Mouse (Mus musculus) olfactory bulb, adult 2 months (tissue): Measurements from ENCODE around the gene Med13l. TPM values are rescaled to one million over a fixed set of nuclear protein-coding genes. Genes with fewer than 3 reads are reported as not detected.
A peak's percentile ranks its signal among the peaks of the same experiment; 100 is the strongest.

Source experiments
- H3K27ac ChIP-seq: fragments of 200-500 bp; 2 replicates; pipeline ENCODE4 v1.5.1; 2012; ENCODE audit warnings: low read depth, low read length; ENCODE audit not compliant: insufficient read depth
- H3K4me1 ChIP-seq: fragments of 200-500 bp; 2 replicates; pipeline ENCODE4 v1.6.1; 2012; ENCODE audit warnings: low read length; ENCODE audit not compliant: control insufficient read depth, insufficient read depth
- H3K4me3 ChIP-seq: fragments of 200-500 bp; 2 replicates; pipeline ENCODE4 v1.5.1; 2012; ENCODE audit warnings: mild to moderate bottlenecking, low read depth, low read length, moderate library complexity; ENCODE audit not compliant: insufficient read depth
- CTCF ChIP-seq: fragments of 200-500 bp; IDR thresholded peaks from 2 replicates; pipeline ENCODE4 v1.5.1; 2012; ENCODE audit warnings: low read depth, mild to moderate bottlenecking, low read length, moderate library complexity; ENCODE audit not compliant: insufficient read depth
- POLR2A ChIP-seq: fragments of 200-500 bp; IDR thresholded peaks from 2 replicates; pipeline ENCODE4 v1.6.1; 2012; ENCODE audit warnings: mild to moderate bottlenecking, low read depth, low read length, moderate library complexity; ENCODE audit not compliant: insufficient read depth
- WGBS: fragments of 180-500 bp; shearing (Covaris S2); methylation state at CpG from one replicate; pipeline ENCODE4 v1.1.7; 2018; 5-methylcytosine and 5-hydroxymethylcytosine counted together
- polyA plus RNA-seq: library from polyadenylated mRNA; stranded (reverse); fragments of >200 nt; gene quantifications from 2 replicates; pipeline ENCODE4 v1.2.4, GENCODE M21; 2012; ENCODE audit warnings: low replicate concordance; ENCODE audit not compliant: missing spikeins, insufficient read depth, insufficient read length

The Med13l gene
- polyA plus RNA-seq, 1 experiment: not detected

DNA sequence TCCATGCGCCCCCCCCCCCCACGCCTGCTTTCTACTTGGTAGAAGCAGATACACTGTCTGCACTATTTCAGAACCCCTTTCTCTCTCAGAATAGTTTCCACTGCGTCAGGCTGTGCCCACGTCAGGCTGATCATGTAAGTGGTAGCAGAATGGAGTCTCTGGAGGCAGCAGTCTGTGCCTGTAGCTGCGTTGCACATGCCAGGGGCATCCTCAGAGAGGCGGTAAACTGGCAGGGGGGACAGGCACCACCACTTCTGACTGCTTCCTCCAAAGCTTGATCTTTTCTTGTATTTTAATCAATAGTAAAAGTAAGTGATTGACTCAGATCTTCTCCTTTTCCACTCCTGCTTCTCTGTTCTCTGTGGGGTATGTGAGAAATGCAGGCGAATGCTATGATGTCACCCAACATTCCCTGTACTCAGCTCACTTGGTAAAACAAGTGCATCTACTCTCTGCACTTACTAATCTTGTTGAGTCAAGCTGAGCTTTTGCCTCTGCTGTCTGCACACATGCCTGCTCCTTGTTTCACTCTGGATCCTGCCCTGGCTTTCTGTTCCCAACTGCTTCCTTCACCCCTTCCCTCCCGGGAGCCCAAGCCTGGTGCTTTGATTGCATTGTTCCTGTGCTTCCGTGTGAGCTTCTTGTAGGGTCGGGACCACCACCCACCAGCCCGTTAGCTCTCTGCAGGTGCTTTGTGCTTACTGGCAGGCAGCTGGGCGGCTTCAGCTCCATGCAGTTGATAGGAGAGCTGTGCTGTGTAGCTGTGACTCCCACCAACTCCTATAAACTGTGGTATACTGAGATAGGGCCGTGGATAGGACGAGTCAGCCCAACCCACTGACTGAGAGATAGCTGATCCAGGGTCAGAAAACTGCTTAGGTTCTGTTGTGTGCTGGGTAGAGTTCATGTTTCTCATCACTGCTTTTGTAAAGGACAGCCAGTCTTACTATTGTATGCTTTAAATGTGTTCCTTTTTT, 156.1 kb downstream of the Med13l start:
- H3K4me3 ChIP-seq: no peak overlapping the region
- peaks cover 25% of the 10 kb centered on the region for H3K4me1 ChIP-seq
- 28% methylated on average over 14 of the region's 14 CpGs for WGBS
- TF ChIP-seq CTCF (no peak), POLR2A (no peak)
- peak overlapping the region; percentile 38 for H3K27ac ChIP-seq

DNA sequence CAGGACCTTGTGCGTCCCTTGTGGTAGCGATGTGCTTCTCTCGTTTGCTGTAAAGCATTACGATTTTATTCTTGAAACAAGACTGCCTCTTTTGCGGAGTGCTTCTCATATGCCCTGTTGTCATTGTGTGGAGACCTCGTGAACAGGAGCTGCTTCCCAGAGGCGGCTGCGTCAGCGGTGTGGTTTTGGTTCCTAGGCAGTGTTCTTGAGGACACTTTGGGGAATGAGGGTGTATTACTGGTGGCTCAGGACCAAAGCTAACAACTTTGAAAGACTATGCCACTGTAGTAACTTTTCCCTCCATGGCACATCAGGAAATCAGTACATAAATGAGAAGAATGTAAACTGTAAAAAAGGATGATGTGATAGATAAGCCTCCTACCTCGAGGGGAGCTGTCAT, 157.0 kb downstream of the Med13l start:
- TF ChIP-seq POLR2A: no peak
- TF ChIP-seq CTCF: no peak
- WGBS: 39% methylated on average over 10 of the region's 10 CpGs
- H3K4me1 ChIP-seq: peaks cover 25% of the 10 kb centered on the region
- H3K4me3 ChIP-seq: no peak overlapping the region
- H3K27ac ChIP-seq: no peak overlapping the region

DNA sequence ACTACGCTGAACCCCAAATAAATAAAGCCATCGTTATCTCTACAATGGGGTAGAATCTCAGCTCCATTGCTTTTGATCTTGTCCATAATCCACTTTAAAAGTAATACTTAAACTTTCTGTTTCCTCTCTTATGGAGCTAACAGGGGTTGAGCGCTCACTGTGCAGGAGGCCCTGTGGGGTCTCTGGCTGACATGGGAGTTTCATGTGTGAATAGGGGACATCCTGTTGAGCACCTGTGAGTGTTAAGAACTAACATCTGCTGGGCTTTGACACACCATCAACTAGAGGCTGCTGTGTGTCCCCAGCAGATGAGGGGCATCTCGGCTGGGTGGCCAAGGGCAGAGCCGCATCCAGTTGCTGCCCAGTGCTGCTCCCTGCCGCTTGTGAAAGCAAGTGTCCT, 157.6 kb downstream of the Med13l start:
- no peak overlapping the region for H3K4me3 ChIP-seq
- TF ChIP-seq POLR2A: no peak
- no peak for TF ChIP-seq CTCF
- WGBS: 87% methylated on average over 6 of the region's 6 CpGs
- H3K4me1 ChIP-seq: peaks cover 25% of the 10 kb centered on the region
- H3K27ac ChIP-seq: no peak overlapping the region

GRCm38 (mm10) chr5:118721416-118721815, 160.9 kb downstream of the Med13l start:
- no peak for TF ChIP-seq POLR2A
- no peak for TF ChIP-seq CTCF
- Histone ChIP-seq H3K4me1 (peaks cover 22% of the 10 kb centered on the region), H3K27ac (no peak overlapping the region), H3K4me3 (no peak overlapping the region)
- 83% methylated on average over 12 of the region's 12 CpGs for WGBS

DNA sequence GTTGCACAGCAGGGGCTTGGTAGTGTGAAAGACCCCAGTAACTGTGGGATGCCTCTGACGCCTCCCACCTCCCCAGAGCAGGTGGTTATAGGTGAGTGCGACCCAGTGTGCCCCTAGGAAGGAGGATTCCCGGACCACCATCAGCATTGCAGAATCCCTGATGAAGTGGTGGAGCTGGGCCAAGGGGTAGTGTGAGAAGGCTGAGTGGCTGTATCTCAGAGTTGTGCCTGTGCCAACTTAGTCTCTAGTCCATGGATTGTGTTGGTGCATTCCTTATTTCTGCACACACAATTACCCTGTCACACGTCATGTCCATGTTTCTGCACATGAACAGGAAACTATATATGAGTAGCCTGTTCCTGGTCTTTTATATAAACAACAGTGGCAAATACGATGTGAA, 161.4 kb downstream of the Med13l start:
- Histone ChIP-seq H3K27ac (no peak overlapping the region), H3K4me1 (peaks cover 19% of the 10 kb centered on the region), H3K4me3 (no peak overlapping the region)
- 61% methylated on average over 5 of the region's 5 CpGs for WGBS
- TF ChIP-seq POLR2A (no peak), CTCF (no peak)

DNA sequence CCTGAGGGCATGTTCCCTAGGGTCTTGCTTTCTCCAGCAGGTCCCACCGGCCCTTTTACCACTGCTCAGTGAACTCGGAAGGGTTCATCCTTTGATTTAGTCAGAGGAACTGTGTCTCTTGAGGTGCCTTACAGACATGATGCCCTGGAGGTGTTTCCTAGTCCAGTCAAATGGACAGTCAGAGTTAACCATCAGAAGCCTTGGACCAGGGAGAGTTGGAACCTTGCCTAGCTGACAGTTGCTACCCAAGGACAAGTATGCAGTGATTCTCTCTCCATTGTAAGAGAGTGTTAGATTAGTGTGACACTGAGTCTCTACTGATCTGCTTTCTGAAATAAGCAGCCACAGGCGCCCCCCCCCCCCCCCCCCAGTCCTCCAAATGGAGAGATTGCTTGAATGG, 162.0 kb downstream of the Med13l start:
- no peak overlapping the region for H3K4me3 ChIP-seq
- TF ChIP-seq CTCF (no peak), POLR2A (no peak)
- peaks cover 17% of the 10 kb centered on the region for H3K4me1 ChIP-seq
- WGBS: 74% methylated on average over 3 of the region's 3 CpGs
- no peak overlapping the region for H3K27ac ChIP-seq

GRCm38 (mm10) chr5:118725425-118725824, 164.9 kb downstream of the Med13l start:
- no peak overlapping the region for H3K27ac ChIP-seq
- no peak overlapping the region for H3K4me3 ChIP-seq
- no peak for TF ChIP-seq POLR2A
- no peak for TF ChIP-seq CTCF
- WGBS: 42% methylated on average over 6 of the region's 6 CpGs
- peaks cover 9% of the 10 kb centered on the region for H3K4me1 ChIP-seq

DNA sequence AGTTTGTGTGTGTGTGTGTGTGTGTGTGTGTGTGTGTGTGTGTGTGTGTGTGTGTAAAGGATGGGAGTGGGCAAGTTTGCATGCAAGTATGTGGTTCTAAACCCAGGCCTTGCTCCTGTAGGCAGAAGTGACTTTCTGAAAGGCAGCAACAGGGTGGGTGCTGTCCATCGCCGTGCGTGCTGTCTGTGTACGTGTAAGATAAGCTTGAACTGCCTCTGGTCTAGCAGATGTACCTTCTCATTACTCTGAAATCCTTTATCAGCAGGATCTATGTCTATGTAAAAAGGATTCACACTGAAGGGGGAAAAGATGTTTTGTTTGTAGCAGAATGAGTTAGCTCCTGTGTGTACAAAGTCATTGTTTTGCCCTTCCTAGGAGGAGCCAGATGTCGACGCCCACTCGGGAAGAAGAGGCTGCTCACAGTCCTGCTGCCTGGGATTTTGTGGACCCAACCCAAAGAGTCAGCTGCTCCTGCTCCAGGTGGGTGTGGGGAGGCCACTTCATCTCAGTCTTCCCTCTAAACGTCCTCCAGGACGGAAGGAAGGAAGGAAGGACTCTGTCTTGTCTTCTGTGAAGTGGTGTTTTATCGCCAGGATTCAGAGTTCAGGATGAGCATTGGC, 165.5 kb downstream of the Med13l start:
- peaks cover 9% of the 10 kb centered on the region for H3K4me1 ChIP-seq
- H3K27ac ChIP-seq: no peak overlapping the region
- no peak overlapping the region for H3K4me3 ChIP-seq
- 54% methylated on average over 10 of the region's 10 CpGs for WGBS
- TF ChIP-seq CTCF (no peak), POLR2A (no peak)

GRCm38 (mm10) chr5:118727336-118727735, 166.9 kb downstream of the Med13l start:
- H3K4me3 ChIP-seq: no peak overlapping the region
- 86% methylated on average over 16 of the region's 16 CpGs for WGBS
- H3K27ac ChIP-seq: no peak overlapping the region
- TF ChIP-seq CTCF (no peak), POLR2A (no peak)
- H3K4me1 ChIP-seq: peaks cover 7% of the 10 kb centered on the region; the same call in 1 of the 2 replicates
